Mouse (Mus musculus) G1E (cell line): ENCODE results near the gene Pgm5.

Experiments used
- CTCF ChIP-seq: IDR thresholded peaks from 2 replicates; pipeline ENCODE4 v1.5.1; 2012; ENCODE audit warnings: low read depth, low read length, inconsistent platforms, mixed read lengths
- POLR2AphosphoS5 ChIP-seq: IDR thresholded peaks from 2 replicates; pipeline ENCODE4 v1.6.1; 2012; ENCODE audit warnings: low read depth, low read length, inconsistent platforms; ENCODE audit not compliant: insufficient replicate concordance
- TAL1 ChIP-seq: conservative IDR thresholded peaks from 2 replicates; pipeline ENCODE4 v1.6.1; 2012; ENCODE audit warnings: low read depth, low read length, inconsistent platforms, mixed read lengths

- no peak for TF ChIP-seq TAL1
- no peak for TF ChIP-seq CTCF
- TF ChIP-seq POLR2AphosphoS5 = no peak
These were observed 172.1 kb downstream of the Pgm5 start for GRCm38 (mm10) chr19:24689531-24689930.
